Mouse (Mus musculus): ENCODE data around the gene Ace.

GRCm38 (mm10) chr11:105920098-105920785 is 47.5 kb upstream of the Ace start:
- no peak for TF ChIP-seq GATA1 (IDR thresholded peaks at IDR 0.05; ENCODE audit: borderline replicate concordance, low read length)
- TF ChIP-seq CTCF (IDR thresholded peaks at IDR 0.05; ENCODE audit: low read depth, low read length) = no peak
- no peak for TF ChIP-seq TAL1 (conservative IDR thresholded peaks at IDR 0.05; ENCODE audit: low read depth, low read length)
- no peak for TF ChIP-seq GATA2 (IDR thresholded peaks at IDR 0.05; ENCODE audit: borderline replicate concordance, low read depth, low read length)
- TF ChIP-seq POLR2AphosphoS5 (IDR thresholded peaks at IDR 0.05; ENCODE audit: insufficient replicate concordance, low read depth, low read length) = no peak
